Mouse (Mus musculus) B cell, adult 2 months (primary cell): ENCODE measurements around the gene 1700042G07Rik.
A peak's percentile ranks its signal among the peaks of the same experiment; 100 is the strongest.

Experiments used
- DNase-seq, 2 experiments: peaks; one replicate each; pipeline ENCODE4 v3.0.0; 2022

1700042G07Rik gene

DNA sequence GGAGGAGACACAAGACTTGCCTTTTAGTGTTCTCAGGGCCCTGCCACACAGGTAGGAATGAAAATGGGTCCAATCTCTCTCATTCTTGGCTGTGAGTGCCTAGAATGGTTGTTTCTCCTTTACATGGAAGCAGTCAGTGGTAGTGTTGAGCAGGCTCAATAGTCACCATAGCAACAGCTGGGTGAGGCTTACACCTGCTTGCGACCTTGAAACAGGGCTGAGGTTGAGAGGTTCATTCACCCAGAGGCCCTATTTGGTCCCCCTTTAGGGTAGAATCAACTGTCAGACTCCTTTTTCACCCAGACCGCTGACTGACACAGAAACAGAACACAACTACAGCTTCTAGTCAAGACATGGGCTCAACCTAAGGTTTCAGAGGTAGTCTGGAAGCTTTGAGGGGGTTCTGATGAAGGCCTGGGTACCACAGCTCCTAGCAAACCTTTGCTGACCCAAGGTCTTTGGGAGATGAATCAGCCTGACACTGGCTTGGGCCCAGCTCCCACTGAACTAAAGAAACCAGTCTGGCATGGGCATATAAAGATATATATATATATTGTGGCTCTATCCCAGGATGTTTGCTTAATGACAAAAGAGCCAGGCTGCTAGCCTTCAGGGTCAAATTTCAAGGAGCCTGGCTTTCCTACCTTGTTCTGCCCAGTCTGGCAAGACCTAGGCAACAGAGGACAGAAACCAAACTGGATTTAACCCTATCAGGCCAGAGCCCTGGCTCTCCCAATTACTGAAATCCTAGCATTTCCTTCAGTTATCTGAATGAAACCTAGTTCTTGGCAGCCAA is 8.2 kb upstream of the 1700042G07Rik start:
- DNase-seq: no peak

DNA sequence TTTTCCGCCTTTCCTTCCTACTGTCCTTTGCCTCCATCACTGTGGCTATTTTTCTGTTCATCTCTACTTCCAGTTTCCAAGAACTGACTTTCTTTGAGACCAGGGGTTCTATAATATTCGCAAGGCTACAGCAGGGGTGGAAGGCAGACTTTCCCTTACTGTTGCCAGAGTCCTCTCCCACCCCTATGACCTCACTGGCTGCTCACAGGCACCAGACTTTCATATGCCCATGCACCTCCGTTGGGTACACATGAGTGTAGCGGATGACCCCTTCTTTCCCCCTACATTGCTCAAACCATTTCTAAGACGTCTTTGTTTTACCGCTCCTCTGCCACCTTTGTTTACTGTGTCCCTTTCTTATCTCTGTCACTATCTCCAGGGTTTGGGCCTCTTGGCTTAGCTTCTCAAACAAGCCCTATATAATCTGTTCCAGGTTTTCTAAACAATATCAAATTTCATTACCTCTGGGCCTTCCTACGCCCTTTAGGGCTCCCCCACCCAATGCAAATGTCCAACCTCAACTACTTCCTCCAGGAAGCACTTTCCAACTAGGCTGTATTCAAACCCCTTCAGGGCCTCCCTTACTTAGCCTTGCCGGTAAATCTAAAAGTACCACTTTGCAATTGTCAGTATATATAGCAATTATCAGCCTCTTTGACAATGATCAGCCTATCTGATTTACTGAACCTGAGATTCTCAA is 7.3 kb upstream of the 1700042G07Rik start:
- no peak for DNase-seq

DNA sequence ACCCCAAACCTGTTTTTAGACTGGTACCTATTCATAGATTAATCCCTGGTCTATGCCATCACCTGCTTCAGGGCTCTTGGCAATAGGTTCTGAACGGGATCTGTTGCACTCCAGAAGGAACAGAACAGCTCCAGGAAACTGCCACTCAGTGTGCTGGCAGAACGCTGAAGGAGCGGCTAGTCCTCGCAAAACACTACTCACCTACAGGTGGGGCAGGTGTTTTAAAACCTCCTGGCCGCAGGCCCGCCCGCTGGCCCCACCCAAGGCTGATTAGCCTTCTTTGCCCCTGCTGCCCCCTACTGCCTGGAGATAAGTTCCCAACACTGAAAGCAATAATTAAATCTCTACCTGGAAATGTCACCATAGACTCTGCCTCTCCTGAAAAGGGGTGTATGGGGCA is 5.8 kb upstream of the 1700042G07Rik start, which contains the start of gene Tspan1:
TSS of gene Tspan1 (minus strand) at position 198 of the 400 bp plus-strand sequence.
- DNase-seq: peak; percentile 30 to 55

DNA sequence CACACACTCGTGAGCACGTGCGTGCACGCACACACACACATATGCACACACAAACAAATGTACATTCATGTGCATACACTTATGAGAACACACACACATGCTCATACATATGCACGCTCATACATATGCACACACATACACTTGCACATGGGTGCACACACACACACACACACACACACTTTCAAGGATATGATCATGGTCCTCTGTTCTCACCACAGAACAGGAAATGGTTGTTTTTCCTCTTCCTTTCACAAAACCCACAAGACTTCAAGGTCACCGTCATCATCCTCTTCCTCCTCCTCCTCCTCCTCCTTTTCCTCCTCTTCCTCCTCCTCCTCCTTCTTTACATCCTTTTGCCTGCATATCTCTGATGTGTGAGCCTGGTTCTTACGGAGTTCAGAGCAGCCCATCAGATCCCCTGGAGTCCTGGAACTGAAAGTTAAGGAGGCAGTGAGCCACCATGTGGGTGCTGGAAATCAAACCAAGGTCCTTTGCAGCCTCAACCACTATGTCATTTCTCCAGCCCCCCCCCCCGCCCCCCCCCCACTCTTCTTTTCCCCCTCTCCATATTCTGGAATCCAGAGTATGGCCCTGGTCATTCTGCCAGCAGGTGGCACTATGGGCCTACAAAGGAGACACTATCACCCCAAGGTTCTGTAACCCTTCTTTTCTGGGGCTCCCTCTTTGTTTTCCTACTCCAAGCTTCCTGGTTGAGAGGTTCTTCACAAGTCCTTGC is 4.4 kb upstream of the 1700042G07Rik start:
- DNase-seq: peak; percentile 79 to 80

DNA sequence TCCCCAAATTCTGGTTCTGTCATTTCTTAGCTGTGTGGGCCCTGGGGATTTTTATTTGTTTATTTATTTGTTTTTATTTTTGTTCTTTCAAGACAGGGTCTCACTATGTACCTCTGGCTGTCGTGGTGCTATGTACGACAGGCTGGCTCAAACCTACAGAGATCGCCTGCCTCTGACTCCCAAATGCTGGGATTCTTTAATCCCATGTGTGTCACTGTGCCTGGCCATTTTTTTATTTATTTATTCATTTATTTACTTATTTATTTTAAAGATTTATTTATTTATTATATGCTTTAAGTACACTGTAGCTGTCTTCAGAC is 3.9 kb upstream of the 1700042G07Rik start:
- DNase-seq: no peak

DNA sequence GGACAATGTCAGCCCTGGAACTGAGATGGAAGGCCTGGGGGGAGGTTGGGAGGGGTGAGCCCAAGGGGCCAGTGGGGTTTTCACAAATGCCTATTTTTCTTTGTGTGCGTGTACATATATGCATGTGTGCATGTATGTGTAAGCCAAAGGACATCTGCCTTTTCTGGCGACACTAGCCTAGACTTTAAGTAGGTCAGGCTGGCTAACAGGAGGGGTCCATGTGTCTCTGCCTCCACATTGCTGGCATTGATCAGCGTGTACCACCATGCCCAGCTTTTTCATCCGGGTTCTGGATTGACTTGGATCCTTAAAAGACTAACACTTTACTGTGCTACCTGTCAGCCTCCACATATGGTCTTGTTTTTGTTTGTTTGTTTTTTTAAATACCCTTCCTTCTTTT is 580 bp downstream of the 1700042G07Rik start:
- DNase-seq: no peak

DNA sequence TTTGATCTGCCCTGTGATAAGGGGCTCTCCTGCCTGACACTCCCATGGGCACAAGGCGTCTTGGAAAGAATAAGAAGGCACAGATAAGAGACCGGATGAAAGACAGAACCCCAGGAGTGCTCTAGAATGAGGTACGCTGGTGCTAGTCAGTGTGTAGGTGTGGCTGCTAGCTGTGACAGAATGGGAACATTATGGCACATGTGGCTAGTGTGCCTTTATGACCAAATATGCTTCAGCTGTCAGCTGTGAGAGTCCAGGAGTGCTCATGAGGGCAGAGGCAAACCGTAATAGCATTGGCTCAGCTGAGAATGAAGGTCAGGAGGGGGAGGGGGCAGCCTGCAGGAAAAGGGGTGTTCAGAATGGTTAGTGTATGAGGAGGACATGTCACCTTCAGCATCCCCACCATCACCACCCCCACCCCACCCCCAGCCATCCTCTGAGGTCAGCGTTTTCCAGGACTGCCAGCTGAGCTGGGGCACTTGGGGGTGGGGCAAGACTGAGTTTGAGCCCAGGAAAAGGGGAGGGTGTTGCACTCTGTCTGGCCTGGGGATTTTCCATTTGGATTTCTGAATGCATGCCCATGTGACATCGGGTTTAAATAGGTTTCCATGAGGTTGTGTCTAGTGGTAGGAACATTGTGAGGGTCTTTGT is 1.4 kb downstream of the 1700042G07Rik start:
- no peak for DNase-seq

DNA sequence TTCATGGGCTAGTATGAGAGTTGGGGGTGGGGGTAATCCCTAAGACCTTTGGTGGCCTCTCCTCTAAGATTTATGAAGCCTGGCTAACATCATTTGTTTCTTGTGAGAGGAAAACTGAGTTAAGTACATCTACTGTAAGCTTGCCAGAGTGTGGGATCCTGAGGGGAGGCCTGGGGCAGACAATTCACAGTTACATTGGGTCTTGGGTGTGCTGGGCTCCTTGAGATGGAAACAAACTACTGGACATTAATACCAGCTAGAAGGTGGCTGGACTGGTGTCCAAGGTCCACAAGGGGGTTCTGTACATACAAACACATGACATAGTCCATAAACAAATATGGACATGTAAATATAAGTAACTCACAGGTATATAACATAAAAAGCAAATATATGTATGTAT is 2.0 kb downstream of the 1700042G07Rik start:
- DNase-seq: no peak

DNA sequence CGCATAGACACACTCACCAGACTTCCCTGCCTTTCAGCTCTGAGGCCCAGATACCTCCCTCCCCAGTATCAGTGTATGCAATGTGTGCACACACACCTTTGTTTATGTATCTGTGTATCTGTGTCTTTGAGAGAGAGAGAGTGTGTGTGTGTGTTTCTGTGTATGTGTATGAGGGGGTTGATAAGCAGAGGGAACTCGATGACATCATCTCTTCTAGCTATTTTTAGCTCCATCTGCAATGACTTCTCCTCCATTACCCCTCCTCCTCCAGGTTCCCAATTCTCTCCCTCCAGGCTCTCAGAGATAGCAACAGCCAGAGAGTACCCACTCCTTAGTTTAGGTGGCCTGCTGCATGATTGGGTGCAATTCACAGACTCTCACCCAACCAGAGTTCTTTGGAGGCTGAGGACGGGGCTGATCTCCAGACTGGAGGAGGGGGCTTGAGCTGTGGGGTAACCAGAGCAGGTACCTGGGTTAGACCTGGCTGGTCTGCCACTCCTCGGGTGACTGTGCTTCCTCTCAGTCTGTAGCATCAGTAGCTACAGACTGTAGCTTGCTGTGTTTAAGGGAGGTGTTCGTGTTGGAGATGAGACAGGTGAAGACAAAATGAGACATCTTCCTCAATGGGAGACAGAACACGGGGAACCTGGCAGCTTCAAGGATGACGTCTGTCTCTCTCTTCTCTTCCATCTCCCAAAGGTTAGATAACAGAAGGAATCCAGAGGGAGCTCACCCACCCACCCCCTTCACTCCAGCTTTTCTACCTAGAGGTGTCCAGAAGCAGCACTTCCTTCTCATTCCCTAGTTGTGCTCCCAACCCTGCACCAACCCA is 2.8 kb downstream of the 1700042G07Rik start:
- DNase-seq: peak in 1 of 2 experiments; percentile 14

DNA sequence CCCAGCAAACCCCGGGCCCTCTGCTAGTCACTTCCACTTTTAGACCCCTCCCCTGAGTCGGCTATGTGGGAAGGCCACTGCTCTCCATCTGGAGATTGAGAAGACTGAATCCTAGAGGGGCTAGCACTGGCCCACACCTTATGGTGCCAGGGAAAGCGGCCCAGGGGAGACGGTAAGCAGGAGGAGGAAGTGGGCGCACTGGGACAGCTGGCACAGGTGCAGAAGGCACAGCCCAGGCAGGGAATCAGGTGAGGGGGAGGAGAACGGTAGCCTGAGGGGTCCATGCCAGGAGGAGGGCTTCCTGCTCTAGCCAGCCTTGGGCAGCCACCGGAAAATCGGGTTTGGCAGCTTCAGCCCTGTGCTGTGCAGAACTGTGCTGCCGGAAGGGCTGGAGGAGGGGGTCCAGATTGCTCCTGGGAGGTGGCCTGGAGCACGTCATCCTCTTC is 3.4 kb downstream of the 1700042G07Rik start:
- peak; percentile 31 to 35 for DNase-seq

DNA sequence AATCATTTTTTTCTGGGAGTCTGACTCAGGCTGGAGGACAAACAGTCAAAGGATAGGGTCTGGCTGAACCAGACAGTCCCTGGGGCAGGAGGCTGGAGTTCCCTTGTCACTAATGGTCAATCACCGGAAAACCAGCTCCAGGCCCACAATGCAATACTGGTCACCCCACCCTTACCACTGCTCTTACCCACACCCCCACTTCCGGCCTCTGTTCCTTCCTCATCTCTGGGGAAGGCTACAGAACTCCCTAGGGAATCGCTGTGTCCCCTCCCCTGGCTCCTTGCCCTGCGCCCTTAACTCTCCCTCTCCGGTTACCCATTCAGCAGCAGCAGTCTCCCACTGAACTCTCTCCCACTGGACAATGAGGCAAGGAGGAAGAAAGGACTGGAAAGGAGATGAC is 4.0 kb downstream of the 1700042G07Rik start:
- peak; percentile 39 to 42 for DNase-seq

DNA sequence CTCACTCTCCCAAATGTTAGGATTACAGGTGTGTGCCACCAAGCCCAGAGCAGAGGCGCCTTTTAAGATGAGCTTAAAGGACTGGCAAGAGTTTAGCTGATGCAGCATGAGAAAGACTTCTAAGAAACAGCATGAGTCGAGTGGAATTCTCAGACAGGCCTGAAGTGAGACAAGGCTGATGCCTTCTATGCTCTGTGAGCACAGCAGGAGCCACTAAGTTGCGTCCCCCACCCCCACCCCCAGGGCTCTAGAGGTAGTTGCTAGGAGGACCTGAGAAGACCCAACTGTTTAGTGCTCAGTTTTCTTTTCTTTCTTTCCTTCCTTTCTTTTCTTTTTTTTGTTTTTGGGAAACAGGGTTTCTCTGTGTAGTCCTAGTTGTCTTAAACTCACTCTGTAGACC is 8.9 kb downstream of the 1700042G07Rik start:
- DNase-seq: no peak

DNA sequence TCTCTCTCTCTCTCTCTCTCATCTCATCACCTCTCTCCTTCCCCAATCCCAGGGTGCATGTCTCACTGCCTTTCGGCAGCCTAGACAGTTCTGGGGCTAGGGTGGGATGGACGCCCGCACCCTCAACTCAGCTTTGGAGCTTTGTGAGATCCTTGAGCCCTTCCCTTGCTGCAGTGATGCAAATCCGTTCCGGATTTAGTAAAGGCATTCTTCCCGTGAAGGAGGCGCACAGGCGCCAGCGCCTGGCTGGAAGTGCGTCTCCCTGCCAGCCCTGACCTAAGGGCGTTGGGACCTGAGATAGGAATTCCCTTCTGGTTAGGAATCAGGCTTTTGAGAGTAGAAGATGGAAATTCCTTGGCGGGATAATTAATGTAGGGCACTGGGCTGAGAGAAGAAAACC is 9.6 kb downstream of the 1700042G07Rik start:
- DNase-seq: no peak

DNA sequence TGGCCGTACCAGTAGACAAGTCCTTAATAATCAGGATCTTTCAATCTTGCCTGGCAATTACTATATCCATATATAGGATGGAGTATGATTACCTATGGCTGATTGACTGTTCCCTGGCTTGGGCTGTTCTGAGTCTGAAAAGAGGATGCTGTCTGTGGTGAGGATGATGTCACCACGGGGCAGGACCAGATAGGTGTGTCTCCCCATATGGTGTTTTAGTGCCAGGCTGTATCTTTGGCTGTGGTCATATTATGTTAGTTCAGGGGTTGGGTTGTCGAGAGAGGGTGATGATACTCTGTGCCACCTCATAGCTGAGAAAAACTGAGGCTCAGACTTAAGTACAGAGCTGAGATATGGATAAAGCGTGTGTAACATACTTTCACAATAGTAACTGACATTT is 11.9 kb downstream of the 1700042G07Rik start:
- DNase-seq: peak in 1 of 2 experiments; percentile 13

DNA sequence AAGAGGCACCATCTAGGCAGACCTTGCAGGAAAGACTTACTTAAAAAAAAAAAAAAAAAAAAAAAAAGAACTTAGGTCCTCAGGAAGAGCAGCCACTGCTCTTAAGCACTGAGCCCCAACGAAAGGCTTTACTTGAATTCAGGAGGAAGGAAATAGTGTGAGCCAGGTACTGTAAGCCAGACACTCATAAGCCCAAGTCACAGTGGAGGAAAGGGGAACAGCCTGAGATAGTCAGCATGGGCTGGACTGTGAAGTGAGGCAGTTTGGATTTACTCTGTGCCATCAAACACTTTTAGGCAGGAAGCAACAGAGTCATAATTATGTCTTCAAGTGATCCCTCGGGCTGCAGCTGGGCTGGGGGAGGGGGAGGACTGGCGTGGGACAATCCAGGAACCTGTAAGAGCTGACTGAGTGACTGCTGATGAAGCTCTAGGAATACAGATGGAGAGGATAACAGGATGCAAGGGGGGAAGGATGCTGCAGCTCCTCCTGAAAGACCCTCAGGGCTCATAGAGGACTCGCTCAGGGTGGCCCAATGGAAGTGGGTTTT is 19.2 kb downstream of the 1700042G07Rik start:
- no peak for DNase-seq

DNA sequence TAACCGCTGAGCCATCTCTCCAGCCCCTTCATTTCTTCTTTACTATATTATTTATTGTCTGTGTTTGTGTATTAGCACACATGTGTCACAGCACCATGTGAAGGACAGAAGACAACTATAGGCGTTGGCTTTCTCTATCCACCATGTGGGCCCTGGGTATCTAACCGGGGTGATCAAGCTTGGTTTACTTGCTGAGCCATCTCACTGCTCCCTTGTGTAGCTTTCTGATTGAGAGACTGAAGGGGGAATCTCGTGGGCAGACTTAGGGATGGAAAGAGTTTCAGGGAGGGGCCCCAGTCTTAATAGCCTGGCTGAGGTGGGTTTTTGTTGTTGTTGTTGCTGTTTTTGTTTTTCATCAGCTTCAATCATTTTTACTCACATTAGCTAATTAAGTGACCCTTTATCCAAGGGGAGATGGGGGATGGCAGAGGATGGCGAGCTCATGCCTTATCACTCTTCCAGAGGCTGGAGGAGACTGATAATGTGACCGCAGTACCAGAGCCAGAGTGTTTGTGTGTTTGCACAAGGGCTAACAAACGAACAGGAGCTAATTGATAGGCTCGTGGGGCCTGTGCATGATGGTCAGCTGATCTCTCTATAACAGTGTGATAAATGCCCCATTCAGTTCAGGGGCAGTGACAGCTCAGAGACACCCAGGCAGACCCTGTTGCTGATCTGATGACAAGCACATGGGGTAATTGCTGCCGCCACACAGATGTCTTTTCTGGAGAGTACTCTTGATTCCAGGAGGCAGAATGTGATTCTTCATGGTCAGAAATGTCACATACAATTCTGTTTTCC is 20.6 kb downstream of the 1700042G07Rik start:
- DNase-seq: no peak

DNA sequence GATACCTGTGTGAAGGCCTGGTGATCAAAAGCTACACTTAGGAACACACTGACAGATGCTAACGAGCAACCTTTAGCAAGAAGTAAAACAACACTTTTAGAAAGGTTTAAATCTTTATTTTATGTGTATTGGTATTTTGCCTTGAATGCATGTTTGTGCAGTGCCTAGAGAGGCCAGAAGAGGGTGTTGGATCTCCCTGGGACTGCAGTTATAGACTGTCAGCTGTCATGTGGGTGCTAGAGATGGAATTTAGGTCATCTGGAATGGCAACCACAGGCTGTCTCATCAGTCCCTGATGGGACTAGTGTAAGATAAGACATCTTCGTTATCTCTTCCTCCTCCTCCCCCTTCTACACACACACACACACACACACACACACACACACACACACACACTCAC is 25.2 kb downstream of the 1700042G07Rik start:
- DNase-seq: no peak

DNA sequence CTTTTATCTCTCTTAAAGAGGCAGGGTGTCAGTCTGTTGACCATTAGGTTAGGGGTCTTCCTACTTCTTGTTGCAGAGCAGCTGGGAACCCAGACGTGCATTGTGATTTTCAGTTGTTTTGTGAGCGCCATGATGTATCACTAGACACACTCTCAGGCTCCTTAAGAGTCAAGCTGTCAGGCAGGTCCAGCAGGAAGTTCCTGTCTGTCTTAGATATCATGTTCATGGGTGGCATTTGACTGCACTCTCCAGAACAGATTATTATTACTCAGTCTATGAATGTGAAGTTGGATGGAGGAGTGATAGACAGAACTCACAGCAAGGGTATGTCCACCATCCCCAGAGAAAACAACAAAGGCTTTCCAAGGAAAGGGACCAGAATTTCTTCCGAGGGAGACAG is 31.2 kb downstream of the 1700042G07Rik start:
- no peak for DNase-seq

DNA sequence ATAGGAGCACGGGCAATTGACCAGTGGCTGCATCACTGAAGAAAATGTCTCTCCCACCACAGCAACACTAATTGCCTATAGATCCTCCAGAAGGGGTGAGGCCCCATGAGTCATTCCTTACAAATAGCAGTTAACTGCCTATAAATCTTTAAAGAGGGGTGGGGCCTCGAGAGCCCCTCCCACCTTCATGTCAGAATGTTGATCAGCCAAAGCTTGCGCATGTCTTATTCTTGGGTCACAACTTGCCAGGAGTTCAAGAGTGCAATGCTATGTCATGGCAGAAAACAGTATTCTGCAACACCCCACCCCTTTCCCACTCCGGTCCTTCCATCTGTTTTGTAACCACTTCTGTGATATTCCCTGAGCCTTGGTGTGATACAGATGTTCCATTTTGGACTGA is 33.4 kb downstream of the 1700042G07Rik start:
- no peak for DNase-seq

DNA sequence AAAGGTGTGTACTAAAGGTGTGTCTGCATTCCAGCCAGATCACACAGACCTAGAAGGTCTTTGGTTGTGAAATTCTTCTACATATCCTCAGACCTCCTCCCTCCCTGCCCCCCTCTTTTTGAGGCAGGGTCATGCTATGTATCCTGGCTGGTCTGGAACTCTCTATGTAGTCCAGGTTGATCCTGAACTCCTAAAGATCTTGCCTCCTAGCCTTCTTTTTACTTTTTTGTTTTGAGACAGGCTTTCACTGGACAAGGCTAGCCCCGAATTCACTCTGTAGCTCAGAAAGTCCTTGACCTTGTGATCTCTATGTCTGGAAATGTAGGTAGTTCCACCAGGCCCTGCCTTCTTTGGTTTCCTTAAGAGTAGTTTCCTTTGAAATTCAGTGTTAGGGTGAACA is 35.7 kb downstream of the 1700042G07Rik start:
- no peak for DNase-seq
